Mouse (Mus musculus): ENCODE data around the gene Gm49336. TPM values are rescaled to one million over a fixed set of nuclear protein-coding genes. Genes with fewer than 3 reads are reported as not detected.

Gene Gm49336
- polyA plus RNA-seq, 1 experiment, result 8.6 TPM

DNA sequence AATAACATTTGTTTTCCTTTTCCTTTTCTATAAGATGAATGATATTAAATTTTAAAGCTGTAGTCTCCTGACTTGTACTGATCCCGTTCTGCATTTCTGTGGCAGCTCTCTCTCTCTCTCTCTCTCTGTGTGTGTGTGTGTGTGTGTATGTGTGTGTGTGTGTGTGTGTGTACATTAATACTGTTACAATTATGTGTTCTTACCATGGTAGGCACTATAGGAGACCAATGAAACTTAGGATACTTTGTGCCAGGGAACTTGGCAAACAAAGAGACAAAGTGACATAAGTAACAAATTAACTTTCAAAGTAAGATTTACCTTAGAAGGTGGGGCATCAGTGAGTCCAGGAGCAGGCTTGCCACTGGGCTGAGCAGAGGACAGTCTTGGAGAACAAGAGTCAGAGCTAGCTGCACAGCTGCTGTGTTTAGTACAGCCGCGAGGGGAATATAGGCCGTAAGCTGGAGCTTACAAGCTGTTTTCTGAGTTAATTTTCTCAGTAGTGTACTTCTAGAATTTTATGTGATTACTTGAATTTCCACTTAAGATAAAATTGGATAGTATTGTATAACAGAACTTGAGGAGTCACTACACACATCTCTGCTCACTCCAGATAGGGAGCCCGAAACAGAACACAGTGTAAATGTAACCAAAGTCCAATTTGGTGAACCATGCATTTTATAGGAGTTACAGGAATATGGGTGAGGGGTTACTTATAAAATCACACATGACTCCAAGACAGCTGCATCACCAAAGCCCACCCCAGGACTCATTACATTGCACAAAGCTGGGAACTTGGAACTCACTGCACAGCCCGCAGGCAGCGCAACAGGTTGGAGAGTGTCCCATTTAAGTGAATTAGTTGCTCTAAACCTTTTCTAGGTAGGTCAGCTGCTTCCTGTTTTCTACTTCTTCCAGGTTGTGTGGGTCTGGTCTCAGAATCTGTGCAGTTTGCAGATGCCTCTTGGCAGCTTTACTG, 24.3 kb upstream of the Gm49336 start:
- DNase-seq, result peak; percentile 40
- 59% methylated on average over 7 of the region's 7 CpGs for WGBS
- no peaks in the 10 kb centered on the region for H3K36me3 ChIP-seq (ENCODE audit: control insufficient read depth, insufficient read depth, low read length)
- no peaks in the 10 kb centered on the region for H3K27me3 ChIP-seq (replicated peaks; ENCODE audit: control insufficient read depth, insufficient read depth, low read length)
- H3K4me1 ChIP-seq (ENCODE audit: control insufficient read depth, insufficient read depth, low read length), result peaks cover 6% of the 10 kb centered on the region; the same call in 1 of the 2 replicates
- TF ChIP-seq POLR2A (IDR thresholded peaks at IDR 0.05; ENCODE audit: low read depth, low read length) (no peak), CTCF (conservative IDR thresholded peaks at IDR 0.05; ENCODE audit: insufficient read depth, insufficient read length, low read depth, low read length) (no peak)
- no peak overlapping the region for H3K4me3 ChIP-seq (ENCODE audit: insufficient read depth, low read depth, low read length)
- H3K27ac ChIP-seq (ENCODE audit: insufficient read depth, low read depth, low read length), result peak overlapping the region; percentile 26; the same call in 1 of the 2 replicates

DNA sequence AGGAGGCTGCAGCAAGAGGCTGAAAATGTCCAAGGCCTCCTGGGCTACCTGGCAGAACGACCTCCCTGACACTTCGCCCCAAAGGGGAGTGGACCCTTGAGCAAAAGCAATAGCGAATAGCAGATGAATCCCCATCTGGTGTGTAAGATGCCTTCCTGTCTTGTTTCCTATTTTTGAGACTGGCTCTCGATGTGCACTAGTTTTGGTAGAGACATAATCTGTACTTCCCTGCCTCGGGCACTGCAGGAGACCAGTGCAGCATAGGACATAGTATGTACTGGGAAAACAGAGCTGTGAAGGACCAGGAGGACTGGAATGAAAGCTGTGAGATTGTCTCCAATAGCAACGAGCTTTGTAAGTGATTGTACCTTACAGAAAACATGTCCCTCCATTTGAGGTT, 22.0 kb upstream of the Gm49336 start:
- no peak for TF ChIP-seq CTCF (conservative IDR thresholded peaks at IDR 0.05; ENCODE audit: insufficient read depth, insufficient read length, low read depth, low read length)
- Histone ChIP-seq H3K36me3 (ENCODE audit: control insufficient read depth, insufficient read depth, low read length) (no peaks in the 10 kb centered on the region), H3K4me3 (ENCODE audit: insufficient read depth, low read depth, low read length) (no peak overlapping the region), H3K4me1 (ENCODE audit: control insufficient read depth, insufficient read depth, low read length) (peaks cover 6% of the 10 kb centered on the region; the same call in 1 of the 2 replicates), H3K27ac (ENCODE audit: insufficient read depth, low read depth, low read length) (peak overlapping the region; percentile 50), H3K27me3 (replicated peaks; ENCODE audit: control insufficient read depth, insufficient read depth, low read length) (no peaks in the 10 kb centered on the region)
- WGBS, result 76% methylated on average over 6 of the region's 6 CpGs
- DNase-seq, result no peak

DNA sequence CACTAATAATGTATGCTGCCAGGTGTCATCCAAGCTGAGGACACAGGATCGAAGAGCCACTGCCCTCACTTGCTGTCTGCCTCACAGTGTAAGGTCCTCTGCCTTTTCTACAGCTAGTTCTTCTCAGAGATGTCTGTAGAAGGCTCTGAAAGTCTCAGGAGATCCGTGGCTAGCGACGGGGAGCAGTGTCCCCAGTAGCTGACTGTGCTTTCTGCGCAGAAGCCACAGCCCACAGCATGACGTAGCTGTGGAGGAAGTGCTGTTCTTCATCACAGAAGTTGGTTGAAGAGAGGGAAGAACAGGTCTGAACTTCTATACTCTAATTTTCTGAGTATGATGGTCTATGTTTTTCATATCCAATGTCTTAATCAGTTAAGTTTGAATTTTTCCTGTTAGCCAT, 18.0 kb upstream of the Gm49336 start:
- no peak overlapping the region for H3K4me3 ChIP-seq (ENCODE audit: insufficient read depth, low read depth, low read length)
- no peak for TF ChIP-seq CTCF (conservative IDR thresholded peaks at IDR 0.05; ENCODE audit: insufficient read depth, insufficient read length, low read depth, low read length)
- TF ChIP-seq POLR2A (IDR thresholded peaks at IDR 0.05; ENCODE audit: low read depth, low read length), result no peak
- H3K27me3 ChIP-seq (replicated peaks; ENCODE audit: control insufficient read depth, insufficient read depth, low read length), result no peaks in the 10 kb centered on the region
- no peak overlapping the region for H3K27ac ChIP-seq (ENCODE audit: insufficient read depth, low read depth, low read length)
- no peaks in the 10 kb centered on the region; the same call in 1 of the 2 replicates for H3K4me1 ChIP-seq (ENCODE audit: control insufficient read depth, insufficient read depth, low read length)
- DNase-seq, result peak; percentile 16
- no peaks in the 10 kb centered on the region for H3K36me3 ChIP-seq (ENCODE audit: control insufficient read depth, insufficient read depth, low read length)
- 81% methylated on average over 6 of the region's 6 CpGs for WGBS

DNA sequence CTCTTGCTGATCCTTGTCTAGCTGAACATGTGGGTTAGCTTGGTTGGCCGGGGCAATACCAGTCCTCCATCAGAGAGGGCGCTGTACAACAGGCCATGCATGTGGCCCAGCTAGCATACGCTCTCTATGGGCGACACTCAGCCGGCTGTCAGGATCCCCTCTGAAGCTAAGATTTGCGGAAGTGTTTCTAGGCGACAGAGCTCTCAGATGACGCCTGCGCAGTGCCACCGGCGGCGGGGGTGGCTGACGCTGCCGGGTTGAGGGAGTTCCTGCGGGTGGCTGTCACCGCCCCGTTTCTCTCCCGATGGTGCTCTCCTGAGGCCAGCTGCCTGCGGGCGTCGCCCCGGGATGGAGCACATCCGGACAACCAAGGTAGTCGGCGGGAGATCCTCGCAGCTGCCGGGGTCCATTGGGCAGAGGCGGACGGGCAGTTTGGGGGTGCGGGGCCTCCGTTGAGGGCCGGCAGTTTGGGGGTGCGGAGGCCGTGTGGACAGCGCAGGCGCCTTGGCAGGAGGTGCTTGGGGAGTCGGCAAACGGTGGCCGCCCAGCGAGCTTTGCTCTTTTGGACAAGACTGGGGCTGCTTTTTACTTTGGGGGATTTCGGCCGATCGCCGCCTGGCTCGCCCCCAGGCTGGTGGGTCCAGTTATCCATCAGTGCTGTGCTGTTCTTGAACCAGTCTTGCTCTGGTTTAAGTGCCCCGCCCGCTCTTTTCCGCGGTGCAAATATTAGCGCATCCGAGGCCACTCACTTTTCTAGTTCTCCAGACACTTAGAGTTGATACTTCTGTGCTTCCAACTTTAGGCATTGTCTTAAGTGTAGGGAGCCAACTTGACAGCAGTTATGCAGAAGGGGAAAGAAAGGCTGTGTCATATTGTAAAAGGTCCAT, 13.9 kb upstream of the Gm49336 start, which contains the start of gene Mtmr6:
Gene Mtmr6 (plus strand): TSS at position 239 of the 887 bp plus-strand sequence.
- no peaks in the 10 kb centered on the region; the same call in 1 of the 2 replicates for H3K4me1 ChIP-seq (ENCODE audit: control insufficient read depth, insufficient read depth, low read length)
- TF ChIP-seq CTCF (conservative IDR thresholded peaks at IDR 0.05; ENCODE audit: insufficient read depth, insufficient read length, low read depth, low read length) (peak; percentile 98), POLR2A (IDR thresholded peaks at IDR 0.05; ENCODE audit: low read depth, low read length) (peak; percentile 47)
- peak within 1 kb of the TSS; percentile 85 for H3K4me3 ChIP-seq (ENCODE audit: insufficient read depth, low read depth, low read length)
- under 1% methylated on average over 51 of the region's 51 CpGs for WGBS
- H3K27me3 ChIP-seq (replicated peaks; ENCODE audit: control insufficient read depth, insufficient read depth, low read length), result no peaks in the 10 kb centered on the region
- peak within 1 kb of the TSS; percentile 58 for H3K27ac ChIP-seq (ENCODE audit: insufficient read depth, low read depth, low read length)
- DNase-seq, result peak; percentile 98
- no peaks in the 10 kb centered on the region for H3K36me3 ChIP-seq (ENCODE audit: control insufficient read depth, insufficient read depth, low read length)

DNA sequence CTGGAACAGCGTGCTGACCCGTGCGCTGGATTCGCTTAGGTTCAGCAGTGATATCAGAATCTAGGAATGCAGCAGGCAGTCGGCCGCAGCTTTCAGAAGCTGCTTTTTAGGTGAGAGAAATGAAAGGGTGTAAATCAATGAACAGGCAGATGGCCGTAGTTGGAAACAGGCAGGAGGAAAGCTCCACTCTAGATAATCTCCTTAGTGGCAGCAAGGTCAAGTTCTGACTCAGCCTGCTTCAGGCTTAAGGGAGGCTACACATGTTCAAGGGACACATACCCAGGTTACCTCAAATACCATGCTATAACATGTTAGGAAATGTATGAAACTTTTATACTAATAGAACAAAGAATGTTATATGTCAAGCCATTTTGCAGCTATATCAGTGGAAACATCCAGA, 11.0 kb upstream of the Gm49336 start:
- DNase-seq, result no peak
- H3K36me3 ChIP-seq (ENCODE audit: control insufficient read depth, insufficient read depth, low read length), result no peaks in the 10 kb centered on the region
- no peaks in the 10 kb centered on the region for H3K4me1 ChIP-seq (ENCODE audit: control insufficient read depth, insufficient read depth, low read length)
- H3K4me3 ChIP-seq (ENCODE audit: insufficient read depth, low read depth, low read length), result no peak overlapping the region
- no peaks in the 10 kb centered on the region for H3K27me3 ChIP-seq (replicated peaks; ENCODE audit: control insufficient read depth, insufficient read depth, low read length)
- TF ChIP-seq POLR2A (IDR thresholded peaks at IDR 0.05; ENCODE audit: low read depth, low read length) (no peak), CTCF (conservative IDR thresholded peaks at IDR 0.05; ENCODE audit: insufficient read depth, insufficient read length, low read depth, low read length) (no peak)
- 61% methylated on average over 7 of the region's 7 CpGs for WGBS
- H3K27ac ChIP-seq (ENCODE audit: insufficient read depth, low read depth, low read length), result no peak overlapping the region

DNA sequence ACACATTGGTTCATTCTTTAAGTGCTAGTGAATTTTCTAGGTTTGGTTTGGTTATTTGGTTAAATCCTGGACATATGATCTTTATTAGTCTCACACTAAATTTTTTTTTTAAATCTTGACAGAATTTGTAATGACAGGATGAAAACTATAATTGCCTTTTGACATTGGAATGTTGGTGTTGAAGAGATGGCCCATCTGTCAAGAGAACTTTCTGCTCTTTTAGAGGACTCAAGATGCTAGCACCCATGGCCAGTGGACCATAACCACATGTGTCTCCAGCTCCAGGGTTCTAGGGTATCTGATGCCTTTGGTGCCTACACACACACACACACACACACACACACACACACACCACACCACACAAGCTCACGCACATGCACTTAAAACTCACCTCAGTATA, 6.5 kb upstream of the Gm49336 start:
- Histone ChIP-seq H3K27me3 (replicated peaks; ENCODE audit: control insufficient read depth, insufficient read depth, low read length) (no peaks in the 10 kb centered on the region), H3K4me3 (ENCODE audit: insufficient read depth, low read depth, low read length) (no peak overlapping the region), H3K27ac (ENCODE audit: insufficient read depth, low read depth, low read length) (no peak overlapping the region), H3K4me1 (ENCODE audit: control insufficient read depth, insufficient read depth, low read length) (no peaks in the 10 kb centered on the region), H3K36me3 (ENCODE audit: control insufficient read depth, insufficient read depth, low read length) (no peaks in the 10 kb centered on the region)
- no peak for DNase-seq
- TF ChIP-seq CTCF (conservative IDR thresholded peaks at IDR 0.05; ENCODE audit: insufficient read depth, insufficient read length, low read depth, low read length), result no peak
- TF ChIP-seq POLR2A (IDR thresholded peaks at IDR 0.05; ENCODE audit: low read depth, low read length), result no peak
- 88% methylated on average over 1 of the region's 1 CpGs for WGBS

All from kidney, adult 2 months (tissue).